Mouse (Mus musculus): ENCODE results near the gene Prkd2.

Prkd2 gene

GRCm38 (mm10) chr7:16917447-16917846 lies 74.7 kb downstream of the Prkd2 start:
- DNase-seq (ENCODE audit: low read depth, low spot score): no peak

- no peak for DNase-seq (ENCODE audit: low read depth, low spot score)
Measured at GRCm38 (mm10) chr7:16918014-16918413, 75.3 kb downstream of the Prkd2 start.

- no peak for DNase-seq (ENCODE audit: low read depth, low spot score)
Measured at GRCm38 (mm10) chr7:16918670-16919069, 76.0 kb downstream of the Prkd2 start.

GRCm38 (mm10) chr7:16919395-16920149 lies 76.9 kb downstream of the Prkd2 start:
- no peak for DNase-seq (ENCODE audit: low read depth, low spot score)
